Mouse (Mus musculus) thymus, postnatal 36 days (tissue): ENCODE data around the gene Aldh3b2.

Experiments used
- DNase-seq, 2 experiments: peaks; one replicate each; pipeline ENCODE4 v3.0.0; 2022; ENCODE audit warnings: mixed read lengths in 2 of 2

The Aldh3b2 gene

DNA sequence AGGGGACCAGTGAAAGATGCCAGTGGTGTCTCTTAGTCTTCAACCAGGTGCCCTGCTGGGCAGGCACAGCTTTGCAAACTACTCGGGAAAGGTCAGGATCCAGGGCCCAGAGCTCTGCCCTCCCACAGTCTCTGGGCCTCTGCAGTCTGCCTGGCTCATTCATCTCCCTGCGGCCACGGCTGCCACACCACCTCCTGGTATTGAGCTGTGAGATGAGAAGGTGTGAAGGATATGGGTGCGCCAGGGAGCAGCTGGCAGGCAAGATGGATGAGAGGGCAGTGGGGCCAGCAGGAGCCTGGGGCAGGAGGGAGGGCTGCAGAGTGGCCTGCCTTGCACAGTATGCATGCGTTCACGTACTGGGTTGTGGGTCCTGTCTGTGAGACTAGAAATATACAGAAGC is 18.7 kb downstream of the Aldh3b2 start:
- no peak for DNase-seq

- no peak for DNase-seq
Observed at GRCm38 (mm10) chr19:3991562-3991961, 19.4 kb downstream of the Aldh3b2 start.

DNA sequence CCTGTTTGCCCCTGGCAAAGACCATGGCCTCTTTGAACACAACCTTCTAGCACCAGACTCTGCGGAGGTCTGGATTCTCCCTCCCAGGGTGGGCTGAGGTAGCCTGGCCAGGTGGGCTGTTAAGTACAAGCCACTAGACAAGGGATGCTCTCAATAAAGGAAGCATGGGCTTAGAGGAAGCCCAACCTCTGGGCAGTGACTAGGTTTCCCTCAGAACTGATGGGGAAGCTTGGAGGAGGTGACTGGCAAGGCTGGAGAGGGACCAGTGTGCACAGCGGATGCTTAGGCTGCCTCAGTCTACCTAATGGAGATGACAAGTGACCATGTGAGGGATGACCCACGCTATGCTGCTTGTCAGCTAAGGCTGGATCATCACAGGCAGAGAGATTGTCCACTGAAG is 19.8 kb downstream of the Aldh3b2 start:
- DNase-seq, result no peak

GRCm38 (mm10) chr19:3992416-3992815 is 20.3 kb downstream of the Aldh3b2 start, which contains the start of gene Tbx10:
Gene Tbx10 (plus strand): TSS chr19:3992752.
- DNase-seq, result no peak

DNA sequence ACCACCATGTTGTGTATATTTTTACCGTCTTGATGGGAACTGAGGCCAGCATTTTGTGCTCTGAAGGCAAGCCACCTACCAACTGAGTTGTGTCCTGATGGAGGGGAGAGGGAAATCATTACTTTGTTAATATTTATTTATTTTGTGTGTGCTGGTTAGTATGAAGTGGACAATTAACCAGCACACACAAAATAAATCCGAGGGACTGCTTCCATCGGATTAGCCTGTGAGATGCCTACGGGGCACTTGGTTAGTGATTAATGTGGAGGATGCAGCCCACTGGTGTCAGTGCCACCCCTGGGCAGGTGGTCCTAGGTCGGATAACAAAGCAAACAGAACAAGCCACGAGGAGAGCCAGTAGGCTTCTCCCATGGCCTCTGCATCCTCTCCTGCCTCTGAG is 22.8 kb downstream of the Aldh3b2 start:
- DNase-seq, result no peak

DNA sequence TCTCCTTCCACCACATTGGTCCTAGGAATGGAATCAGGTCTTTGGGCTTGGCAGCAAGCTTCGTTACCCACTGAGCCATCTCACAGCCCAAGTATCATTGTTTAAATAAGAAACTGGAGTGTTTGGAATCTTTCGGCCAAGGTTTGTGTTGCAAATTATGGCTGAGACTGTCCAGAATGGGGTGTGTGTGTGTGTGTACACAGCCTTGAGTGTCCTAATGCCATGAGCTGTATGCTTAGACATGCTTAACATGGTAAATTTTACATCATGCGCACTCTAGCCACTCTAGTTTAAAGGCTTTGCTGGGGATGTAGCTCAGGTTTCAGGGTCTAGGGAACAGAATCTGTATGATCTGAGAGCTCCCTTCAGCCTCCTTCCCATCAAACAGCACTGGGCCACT is 23.4 kb downstream of the Aldh3b2 start:
- no peak for DNase-seq

DNA sequence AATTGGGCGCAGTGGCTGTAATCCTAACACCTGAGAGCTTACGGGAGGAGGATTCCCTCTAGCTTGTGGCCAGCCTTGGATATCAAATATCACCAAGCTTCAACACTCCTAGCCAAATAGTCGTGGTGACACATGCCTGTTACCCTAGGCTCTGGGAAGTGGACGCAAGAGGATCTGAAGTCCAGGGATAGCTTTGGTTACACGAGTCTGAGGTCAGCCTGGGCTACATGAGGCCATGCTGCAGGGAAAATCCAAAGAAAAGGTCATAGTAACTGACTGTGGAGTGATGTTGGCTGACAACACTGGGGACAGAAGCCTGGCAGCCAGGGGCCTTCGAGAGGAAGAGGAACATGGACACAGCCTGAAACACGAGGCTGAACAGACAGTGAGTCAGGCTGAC is 24.0 kb downstream of the Aldh3b2 start:
- no peak for DNase-seq

- DNase-seq, result no peak
Observed at GRCm38 (mm10) chr19:3996747-3997146, 24.6 kb downstream of the Aldh3b2 start.

DNA sequence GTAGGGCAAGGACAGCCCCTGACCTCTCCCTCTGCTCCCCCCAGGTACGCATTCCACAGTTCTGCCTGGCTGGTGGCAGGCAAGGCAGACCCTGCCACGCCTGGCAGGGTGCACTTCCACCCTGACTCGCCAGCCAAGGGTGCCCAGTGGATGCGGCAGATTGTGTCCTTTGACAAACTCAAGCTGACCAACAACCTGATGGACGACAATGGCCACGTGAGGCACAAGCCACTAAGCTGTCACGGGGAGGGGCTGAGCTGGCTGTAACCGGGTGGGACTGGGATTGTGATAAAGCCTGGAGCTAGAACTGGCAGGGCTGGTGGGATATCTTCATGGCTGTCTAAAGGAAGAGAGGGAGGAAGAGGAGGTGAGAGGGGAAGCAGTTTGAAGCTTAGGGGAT is 25.1 kb downstream of the Aldh3b2 start:
- no peak for DNase-seq

DNA sequence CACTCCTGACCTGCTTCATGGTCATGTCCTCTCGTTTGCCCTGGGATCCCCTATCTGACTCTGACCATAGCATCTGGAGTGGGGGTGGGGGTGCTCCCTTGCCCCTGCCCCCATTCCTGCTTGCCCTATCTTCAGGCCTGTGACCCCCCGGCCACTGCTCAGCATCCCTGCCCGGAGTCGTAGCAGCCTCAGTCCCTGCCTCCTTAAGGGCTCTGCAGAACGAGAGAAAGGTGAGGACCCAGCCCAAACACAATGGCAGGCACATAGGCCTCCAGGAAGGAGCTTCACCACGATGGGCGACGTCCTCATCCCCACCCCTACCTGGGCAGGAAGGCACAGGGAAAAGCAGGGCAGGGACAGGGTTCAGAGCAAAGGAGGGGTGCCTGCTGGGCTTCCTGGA is 26.2 kb downstream of the Aldh3b2 start:
- no peak for DNase-seq

GRCm38 (mm10) chr19:3999121-3999730 is 27.1 kb downstream of the Aldh3b2 start:
- DNase-seq, result no peak

- DNase-seq, result peak; percentile 94 to 96
Observed at GRCm38 (mm10) chr19:4000119-4000900, 28.2 kb downstream of the Aldh3b2 start, which contains the start of the genes Nudt8 and Gm49405. Gene Nudt8 (plus strand): TSS chr19:4000580. Gene Gm49405 (plus strand): TSS chr19:4000626.

DNA sequence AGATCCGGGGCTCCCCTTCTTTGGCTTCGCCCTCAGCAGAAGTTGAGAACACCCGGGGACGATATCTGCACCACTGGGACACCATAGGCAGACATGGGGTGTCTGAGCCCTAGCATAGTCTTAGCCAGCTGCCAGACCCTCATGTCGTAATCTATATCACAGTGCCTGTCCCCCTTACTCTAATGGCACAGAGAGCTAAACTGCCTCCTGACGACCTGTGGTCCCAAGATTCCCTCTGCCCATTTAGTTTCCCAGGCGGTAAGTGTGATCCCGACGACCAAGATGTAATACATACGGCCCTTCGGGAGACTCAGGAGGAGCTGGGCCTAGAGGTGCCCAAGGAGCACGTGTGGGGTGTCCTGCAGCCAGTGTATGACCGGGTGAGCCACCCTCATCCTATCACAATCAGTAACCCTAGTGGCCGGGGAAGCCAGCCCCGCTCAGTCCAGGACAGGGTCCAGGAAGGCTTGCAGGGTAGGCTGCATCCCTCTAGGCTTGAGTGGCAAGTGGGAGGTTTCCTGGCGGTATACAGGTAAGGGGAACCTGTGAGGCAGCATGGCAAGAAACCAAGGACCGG is 28.9 kb downstream of the Aldh3b2 start:
- DNase-seq, result no peak

- DNase-seq, result no peak
Observed at GRCm38 (mm10) chr19:4001752-4002151, 29.6 kb downstream of the Aldh3b2 start.

- DNase-seq, result no peak
Observed at GRCm38 (mm10) chr19:4003112-4003511, 31.0 kb downstream of the Aldh3b2 start, which contains the start of gene Doc2g. Gene Doc2g (plus strand): TSS chr19:4003313.

GRCm38 (mm10) chr19:4003641-4004040 is 31.5 kb downstream of the Aldh3b2 start:
- DNase-seq, result no peak

DNA sequence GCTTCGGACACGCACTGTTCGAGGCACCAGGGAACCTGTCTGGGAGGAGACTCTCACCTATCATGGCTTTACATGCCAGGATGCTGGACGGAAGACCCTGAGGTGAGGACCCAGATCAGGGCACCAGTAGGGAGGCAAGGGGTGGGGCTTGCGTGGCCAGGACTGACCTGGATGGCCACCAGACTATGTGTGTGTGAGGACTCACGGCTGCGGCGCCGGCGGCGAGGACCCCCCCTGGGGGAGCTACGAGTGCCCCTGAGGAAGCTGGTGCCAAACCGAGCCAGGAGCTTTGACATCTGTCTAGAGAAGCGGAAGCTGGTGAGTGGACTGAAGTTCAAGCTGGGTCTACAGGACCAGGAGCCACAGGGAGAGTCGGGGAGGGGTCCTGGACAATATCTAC is 32.2 kb downstream of the Aldh3b2 start:
- DNase-seq, result no peak

- DNase-seq, result no peak
Observed at GRCm38 (mm10) chr19:4005091-4005490, 33.0 kb downstream of the Aldh3b2 start.

- no peak for DNase-seq
Observed at GRCm38 (mm10) chr19:4005971-4006370, 33.8 kb downstream of the Aldh3b2 start.

DNA sequence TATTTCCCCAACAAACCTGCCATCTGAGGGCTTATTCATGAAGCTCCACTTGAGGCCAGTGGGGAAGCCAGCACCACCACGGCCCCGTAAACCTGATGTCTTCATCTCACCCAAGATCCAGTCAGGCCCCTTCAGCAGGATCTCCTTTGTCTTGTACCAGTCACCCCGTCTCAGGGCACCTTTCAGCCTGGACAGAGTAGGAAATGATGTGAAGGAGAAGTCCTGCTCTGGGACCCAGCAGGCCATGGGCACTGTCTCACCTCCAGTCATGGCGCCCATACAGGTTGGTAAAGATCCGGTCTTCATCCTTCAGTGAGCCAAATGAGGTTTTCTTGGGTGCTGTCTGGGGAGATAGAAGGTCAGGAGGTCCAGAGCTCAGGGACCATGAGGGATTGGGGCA is 39.0 kb downstream of the Aldh3b2 start:
- no peak for DNase-seq

GRCm38 (mm10) chr19:4012432-4013022 is 40.4 kb downstream of the Aldh3b2 start, which contains the start of gene Ndufv1:
Gene Ndufv1 (minus strand): TSS chr19:4012806.
- peak; percentile 91 to 96 for DNase-seq

DNA sequence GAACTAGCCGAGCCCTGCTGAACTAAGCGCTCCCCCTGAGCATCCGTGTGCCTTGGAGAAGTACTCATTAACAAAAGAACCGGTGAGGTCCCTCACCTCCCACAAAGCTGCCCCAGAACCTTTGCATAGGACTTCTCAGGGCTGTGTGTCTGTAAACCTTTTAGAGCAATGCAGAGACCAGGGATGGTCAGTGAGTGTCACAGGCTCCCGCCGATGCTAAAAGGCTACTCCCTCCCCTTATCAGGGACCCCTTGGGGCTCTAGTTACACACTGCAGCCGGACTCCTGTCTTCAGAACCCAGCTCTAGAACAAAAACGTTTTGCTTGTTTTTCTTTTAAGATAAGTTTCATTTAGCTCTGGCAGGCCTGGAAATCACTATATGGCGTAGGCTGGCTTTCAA is 40.9 kb downstream of the Aldh3b2 start:
- peak in 1 of 2 experiments; percentile 24 for DNase-seq

- no peak for DNase-seq
Observed at GRCm38 (mm10) chr19:4014802-4015201, 42.7 kb downstream of the Aldh3b2 start.
